Mouse (Mus musculus) hindlimb bud, embryonic 11.5 days (tissue): Measurements from ENCODE around the gene Ccr1.

Source experiments
- DNase-seq: peaks from one replicate; pipeline ENCODE4 v3.0.0-alpha.2; 2012; ENCODE audit warnings: low read depth, low spot score; ENCODE audit errors: extremely low spot score

Ccr1 gene

DNA sequence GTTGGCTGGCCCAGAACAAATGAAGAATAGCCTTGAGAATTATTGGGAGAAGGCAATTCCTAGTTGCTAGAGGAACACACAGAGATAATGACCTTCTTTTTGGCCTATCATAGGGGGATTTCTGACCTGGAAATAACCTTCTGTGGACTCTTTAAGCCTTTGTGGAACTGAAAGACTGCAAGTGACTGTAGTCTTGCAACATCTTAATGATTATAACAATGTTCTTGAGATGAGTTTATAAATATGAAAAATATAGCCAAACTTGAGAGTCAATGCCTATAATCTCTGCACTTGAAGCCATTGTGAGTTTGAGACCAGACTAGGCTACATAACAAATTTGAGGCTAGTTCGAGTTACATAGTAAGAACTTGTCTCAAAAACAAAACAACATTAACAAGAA, 11.6 kb downstream of the Ccr1 start:
- no peak for DNase-seq

DNA sequence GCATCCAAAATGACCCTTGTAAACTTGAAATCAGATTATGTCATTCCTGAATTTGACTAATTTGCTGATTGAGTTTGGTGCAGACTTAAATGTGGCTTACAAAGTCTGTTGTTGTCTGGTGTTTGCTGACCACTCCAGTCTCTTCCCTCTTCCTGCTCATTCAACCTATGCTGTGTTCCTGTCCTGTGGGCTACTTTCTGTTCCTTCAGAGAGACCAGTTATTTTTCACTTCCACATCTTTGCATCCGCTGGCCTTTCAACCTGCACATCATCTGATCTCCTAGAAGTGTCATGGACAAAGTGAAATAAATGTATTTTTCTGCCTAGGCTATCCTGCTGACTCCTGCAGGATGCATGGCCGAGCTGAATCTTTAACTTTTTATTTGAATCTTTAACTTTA, 14.9 kb downstream of the Ccr1 start:
- no peak for DNase-seq

DNA sequence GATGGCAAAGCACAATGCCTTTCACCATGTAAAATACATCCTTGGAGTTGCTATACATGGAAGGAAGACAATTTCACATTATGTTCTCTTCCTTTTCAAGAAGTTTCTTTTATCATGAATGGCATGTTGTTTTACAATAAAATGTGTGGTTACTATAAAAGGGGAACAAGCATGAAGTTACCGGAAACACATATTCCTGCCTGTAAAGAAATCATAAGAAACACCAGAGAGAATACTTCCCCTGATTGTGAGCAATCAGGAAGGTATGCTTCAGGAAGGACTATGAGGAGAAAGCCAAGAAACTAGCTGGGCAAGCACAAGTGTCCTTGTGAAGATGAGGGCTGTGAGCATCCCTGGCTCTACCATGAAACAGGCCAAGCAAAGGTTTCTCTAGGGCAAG, 17.3 kb downstream of the Ccr1 start:
- no peak for DNase-seq

DNA sequence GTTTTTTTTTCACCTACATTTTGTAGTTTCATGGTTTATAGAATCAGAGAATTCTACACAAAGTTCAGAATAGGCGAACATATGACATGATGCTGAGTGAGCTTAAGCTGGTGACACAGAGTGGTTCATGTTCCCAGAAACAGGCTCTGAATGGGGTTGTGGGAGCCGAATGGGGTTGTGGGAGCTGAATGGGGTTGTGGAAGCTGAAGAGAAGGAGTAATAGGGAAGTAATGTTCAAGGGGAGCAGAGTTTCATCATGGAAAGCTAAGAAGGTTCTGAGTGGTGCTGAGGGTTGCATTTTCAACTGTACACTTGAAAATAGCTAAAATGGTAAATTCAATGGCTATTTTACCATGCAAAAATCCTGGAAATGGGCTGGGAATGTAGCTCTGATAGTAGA, 19.1 kb downstream of the Ccr1 start:
- no peak for DNase-seq

DNA sequence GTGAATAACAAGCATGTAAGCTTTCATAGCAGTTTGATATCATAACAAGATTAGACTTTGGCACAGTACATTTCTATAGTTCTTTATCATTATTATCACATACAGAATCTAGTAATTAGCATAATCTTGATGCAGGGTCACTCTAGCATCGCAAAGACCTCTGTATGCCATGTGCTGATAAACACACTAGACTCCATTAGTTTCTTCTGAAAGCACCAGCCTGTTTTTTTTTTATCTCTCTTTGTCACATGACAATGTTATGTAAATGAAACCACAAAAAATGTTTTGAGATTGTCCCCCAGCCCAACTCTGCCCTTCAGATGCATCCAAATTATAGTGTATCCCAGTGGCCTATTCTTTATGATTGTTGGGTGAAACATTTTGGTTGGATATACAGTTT, 20.7 kb downstream of the Ccr1 start:
- no peak for DNase-seq

DNA sequence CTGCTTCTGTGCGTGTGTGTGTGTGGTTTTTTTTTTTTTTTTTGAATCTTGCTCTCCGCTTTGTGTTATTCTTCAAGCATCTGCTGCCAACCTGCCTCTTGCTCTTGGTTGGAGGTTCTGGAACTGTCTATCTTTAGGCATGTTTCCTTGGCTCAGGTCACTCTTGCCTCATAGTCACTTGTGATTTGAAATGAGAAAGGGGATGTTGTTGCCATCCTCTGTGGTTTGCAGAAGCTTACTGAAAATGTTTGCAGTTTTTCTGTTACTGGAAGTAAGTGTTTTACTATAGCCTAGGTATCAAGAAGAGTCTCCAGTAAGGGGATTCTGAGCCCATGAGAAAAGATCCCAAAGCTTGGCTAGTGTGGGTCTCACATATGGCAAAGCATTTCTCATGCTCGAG, 26.5 kb downstream of the Ccr1 start:
- DNase-seq: no peak

DNA sequence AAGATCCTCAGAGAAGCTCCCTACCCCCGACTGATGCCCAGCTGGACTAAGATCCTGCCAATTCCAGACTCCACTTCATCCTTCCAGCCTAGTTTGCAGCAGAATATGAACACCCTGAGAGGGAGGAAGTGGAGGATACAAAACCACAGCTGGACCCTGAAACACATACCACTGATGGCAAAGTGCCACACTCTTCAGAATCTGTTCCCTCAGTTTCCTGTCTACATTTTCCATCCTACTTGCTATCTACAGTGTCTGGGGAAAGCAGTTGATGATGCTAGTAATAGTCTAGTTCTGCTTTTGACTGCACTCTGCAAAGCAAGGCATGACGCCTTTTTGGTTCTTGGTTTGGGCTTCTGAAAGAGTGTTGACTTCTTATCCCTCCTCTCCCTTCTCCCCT, 27.2 kb downstream of the Ccr1 start:
- DNase-seq: no peak

DNA sequence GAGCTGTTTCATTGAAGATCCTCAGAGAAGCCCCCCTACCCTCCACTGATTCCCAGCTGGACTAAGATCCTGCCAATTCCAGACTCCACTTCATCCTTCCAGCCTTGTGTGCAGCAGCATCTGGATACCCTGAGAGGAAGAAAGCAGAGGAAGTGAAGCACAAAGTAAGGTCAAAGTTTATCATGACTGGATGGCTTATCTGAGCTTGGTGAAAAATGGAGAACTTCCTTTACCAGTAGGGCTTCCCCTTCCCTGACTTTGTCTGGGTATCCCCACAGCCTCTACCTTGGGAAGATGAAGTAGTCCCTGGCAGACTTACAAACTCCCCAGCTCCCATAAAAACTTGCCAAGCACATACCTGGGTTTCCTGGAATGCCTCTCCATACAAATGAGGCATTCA, 27.9 kb downstream of the Ccr1 start:
- DNase-seq: no peak

DNA sequence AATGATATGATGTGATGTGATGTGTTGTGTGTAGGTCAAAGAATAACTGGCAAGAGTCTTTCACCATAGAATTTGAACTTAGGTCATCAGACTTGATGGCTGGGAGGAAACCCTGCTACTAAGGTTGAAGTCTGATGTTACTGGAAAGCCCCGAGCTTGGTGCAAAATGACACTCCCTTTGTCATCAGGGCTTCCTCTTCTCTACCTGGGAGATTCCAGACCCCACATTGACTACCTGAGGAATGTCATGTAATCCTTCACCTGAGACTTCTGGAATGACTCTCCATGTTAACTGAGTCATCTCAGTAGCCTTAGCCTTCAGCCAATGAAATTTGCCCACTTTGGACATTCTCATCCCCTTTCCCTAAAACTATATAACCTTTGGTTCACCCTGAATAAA, 28.3 kb downstream of the Ccr1 start:
- no peak for DNase-seq

DNA sequence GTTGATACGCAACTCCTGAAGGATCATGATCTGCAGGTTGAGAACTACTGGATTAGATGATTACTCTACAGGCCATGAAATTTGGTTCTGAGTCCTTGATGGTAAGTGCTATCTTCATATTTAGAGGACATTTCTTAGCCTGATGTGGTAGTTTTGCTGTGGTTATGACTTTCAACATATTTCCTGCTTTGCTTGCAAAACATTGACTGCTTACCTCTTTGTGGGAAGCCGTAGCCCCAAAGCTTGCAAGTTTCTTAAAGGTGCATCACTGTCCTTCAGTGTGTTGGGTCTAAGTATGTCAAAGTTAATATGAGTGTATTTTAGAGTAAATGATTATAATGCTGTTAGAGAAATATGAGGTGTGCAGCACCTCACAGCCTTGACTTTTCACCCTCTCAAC, 30.5 kb downstream of the Ccr1 start:
- DNase-seq: no peak

DNA sequence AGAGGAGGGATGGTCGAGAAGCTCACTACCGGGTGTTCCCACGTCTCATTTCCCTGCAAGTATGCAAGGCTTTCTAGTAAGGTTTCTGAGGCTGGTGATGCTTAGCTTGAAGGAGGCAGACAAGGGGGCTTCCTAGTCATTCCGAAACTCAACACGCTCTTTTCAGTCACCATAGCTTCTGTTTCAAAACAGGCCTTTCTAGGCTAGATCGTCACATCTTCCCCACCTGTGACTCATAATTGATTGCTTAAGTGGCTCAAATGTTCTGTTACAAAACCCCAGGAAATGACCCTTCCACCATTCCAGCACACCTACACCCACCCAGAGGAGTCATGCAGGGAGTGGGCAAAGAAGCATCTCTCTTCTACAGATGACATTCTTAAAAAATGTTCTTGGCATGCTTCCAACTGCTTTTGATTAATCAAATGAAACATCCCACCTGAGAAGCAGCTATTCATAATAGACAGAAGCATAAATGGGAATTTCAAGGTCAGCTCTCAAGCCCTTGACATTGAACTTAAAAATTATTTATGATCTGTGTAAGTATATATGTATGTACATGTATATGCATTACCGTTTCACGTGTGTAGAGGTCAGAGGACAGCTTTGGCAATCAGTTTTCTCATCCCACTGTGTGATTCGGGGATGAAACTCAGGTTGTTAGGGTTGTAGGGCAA, 31.8 kb downstream of the Ccr1 start:
- DNase-seq: no peak

DNA sequence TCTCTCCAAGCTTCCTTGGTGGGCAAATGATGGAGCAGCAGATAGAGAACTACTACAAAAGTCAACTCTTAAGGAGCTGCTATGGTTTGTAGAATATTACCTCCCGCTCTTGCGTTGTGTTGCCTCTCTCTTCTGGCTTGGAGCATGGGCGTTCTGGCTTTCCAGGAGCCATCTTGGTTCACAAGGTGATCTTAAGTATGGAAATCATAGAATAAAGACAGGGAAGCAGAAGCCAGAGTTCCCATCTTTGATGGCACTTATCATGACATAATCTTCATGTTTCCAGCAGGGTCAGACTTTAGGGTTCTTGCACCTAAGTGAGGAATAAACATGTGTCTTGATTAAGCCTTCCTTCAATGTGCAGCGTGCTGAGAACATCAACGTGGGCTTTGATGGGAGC, 32.7 kb downstream of the Ccr1 start:
- DNase-seq: no peak

DNA sequence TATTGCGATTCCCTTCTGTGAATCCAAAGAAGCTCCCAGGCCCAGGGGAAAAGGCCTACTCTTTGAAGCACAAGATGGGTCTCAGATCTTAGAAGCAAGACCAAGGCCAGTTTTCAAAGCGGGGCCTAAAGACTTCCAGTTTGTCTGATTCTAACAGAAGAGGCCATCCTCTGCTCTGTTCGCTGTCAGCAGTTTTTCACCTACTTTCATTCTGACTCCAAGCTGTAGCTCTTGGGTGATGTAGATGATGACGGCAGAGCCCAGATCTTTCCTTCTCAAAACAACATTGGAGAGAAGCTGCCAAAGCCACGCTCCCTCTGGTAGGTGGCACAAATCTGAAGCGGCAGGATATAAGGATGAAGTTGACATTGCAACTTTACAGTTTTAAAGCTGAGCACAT, 33.1 kb downstream of the Ccr1 start:
- DNase-seq: no peak

DNA sequence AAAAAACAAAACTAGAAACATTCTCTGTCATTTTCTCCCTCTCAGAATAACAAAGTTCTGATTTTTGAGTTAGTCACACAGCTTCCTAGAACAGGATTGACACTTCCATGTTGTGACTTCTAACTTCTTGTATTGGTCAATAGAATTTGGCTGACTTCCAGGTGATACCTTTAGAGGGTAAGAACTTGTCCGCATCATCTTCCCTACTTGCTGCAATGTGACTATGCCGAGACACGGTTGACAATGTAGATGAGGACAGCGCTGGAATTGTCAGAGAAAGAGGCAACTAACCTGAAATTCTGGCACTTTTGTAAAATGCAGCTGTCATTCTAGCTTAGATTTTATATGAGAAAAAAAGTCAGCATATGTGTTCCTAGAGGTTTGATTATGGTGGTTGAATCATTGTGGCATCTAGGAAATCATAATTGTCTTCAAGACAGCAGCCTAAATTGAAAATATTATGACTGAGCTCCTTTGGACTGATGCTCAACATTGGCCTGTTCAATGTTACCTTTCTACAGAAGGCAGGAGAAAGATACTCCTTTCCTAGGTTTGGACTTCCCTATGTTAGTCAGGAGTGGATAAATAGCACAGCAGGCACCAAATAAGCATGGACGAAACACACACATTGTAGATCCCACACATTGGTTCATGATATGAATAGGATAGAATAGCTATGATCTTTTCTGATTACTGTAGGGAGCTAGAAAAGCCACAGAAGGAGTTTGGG, 34.6 kb downstream of the Ccr1 start:
- no peak for DNase-seq

DNA sequence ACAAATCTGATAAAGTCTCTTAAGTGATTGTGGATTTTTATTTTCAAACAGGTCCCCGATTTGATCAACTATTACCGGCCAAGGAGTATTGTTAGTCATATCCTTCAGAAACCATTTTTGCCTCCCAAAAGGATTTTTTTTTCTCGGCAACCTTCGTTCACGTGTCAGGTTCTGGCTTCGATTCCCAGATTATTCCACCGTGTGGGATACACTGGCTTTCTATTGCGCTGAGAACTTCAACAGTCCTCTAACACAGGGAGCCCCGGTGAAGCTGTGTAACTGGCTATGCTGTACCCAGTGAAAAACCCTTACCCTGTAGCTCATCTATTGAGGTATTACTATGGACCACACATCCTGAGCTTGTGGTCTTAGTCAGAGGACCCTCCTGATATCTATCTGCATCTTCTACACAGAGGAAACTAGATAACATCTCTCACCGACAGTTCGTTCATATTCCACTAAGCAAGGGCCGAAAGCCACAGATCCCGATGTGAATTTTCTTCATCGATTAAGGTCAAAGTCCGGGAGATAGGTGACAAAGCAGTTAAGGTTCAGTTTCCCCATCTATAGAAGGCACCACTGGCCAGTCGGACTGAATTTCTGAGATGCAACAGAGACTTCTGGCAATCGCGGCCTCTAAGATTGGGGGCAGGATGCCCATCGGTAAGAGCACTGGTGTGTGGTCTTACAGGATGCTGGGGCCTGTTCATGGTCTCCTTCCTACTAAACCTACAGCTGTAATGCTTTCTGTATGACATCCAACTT, 35.4 kb downstream of the Ccr1 start:
- DNase-seq: no peak

DNA sequence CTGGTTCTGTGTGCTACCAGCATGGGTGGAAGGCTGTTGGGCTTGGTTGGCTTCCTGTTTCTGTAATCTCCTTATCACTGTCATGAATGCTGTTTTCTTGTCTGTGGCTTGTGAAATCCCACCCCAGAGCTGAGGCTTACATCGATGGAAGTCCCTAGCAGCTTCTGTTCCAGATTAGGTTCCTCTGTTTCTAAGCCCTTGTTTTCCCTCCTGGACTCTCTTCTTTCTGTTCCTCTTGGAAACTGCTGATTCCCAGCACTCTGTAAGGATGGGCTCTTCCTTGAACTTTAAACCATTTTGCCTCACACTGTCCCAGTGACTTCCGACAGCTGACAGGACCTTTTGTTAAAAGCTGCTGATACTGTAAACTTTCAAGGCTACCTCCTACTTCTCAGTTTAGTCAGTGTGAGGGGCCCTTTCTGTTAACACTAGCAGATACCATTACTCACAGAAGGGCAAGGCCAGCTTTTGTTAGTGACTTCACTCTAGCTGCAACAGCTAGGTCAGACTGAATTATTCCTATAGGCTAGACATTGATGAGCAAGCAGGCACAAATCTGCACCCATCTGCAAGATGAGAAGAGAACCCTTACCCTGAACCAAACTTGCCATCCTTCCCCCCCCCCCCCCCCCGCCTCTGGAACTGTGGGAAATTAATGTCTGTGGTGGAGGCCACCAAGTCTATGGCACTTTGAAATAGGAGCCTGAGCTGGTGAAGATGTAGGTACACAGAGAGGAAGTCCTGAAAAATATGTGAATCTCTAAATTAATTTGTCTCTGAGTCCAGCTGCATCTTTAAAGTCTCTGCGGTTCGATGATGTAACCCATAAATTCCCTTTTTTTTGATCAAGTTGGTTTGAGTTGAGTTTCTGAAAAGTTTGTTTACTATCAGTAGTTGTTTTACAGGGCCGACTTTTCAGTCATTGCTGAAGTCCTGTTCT, 36.5 kb downstream of the Ccr1 start:
- no peak for DNase-seq

DNA sequence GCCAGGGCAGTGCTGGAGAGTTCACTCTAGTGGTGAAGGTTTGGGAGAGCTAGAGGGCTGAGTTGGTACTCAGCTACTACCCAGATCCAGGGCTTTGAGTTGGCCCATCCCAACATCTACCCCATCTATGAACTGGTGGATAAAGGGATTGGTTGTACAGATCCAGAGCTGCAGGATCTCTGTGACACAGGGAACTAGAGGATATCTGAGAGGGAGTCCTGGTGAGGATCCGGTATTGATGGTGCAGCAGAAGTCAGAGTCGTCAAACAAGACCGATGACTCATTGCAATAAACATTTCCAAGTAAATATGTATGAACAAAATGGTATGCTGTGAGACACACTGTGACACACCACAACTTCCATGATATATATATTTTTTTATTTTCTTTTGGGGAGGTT, 37.6 kb downstream of the Ccr1 start:
- DNase-seq: no peak

DNA sequence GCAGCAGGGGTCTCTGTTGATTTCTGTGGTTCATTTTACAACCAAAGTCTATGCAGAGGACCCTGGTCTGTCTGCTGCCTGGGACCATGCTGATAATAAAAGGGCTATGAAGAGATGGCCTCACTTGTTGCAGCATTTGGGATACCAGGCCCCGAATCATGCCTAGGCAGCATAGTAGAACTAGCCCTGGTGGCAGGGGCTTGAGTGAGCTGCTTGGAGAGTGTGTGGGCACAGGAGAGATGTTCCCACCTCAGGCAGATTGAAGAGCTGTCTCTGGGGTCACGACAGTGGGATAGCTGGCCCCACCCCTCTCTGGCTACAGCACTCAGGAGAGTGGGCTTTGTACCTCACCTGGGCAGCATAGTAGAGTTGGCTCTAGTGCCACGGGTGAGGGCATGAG, 38.0 kb downstream of the Ccr1 start:
- no peak for DNase-seq

DNA sequence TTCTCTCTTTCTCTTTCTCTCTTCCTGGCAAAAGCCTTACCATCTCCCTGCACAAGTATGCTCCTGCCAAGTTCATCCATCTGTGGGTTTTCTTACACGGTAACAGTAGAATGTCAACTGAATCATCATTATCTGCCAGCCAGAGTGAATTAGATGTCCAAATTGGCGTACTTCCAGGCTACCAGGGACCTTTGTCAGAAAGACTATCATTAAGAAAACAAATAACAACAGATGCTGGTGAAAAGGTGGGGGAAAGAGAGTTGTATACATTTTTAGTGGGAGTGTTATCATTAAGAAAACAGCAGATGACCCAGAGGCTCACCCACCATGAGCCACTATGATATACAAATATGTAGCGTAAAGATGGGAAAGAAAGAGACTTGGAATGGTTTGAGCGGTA, 38.6 kb downstream of the Ccr1 start:
- DNase-seq: no peak

DNA sequence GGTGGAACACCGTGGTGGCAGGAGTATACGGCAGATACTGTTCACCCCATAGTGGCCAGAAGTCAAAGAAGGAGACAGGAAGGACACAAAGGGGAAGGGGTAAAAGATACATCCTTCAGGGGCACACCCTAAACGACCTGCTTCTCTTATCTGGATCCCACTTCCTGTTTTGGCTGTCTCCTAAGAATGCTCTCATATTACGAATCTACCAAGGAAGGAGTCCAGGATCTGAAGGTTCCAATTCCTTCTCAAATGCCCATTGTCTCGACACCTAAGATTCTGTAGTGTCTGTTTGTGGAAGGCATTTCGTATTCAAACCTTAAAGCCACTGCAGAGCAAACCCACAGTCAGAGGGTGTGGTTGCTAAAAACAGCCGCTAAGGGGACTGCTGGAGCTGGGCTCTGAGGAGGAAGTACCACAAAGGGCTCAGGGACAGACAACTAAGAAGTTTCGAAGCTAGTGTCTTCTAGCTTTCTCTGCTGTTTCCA, 39.7 kb downstream of the Ccr1 start:
- DNase-seq: no peak
